ENCODE assay signal across 10 mouse cellular contexts in genomic region chr8:34326614-34326965, GRCm38 (mm10).
DNase-seq lines count a peak whose midpoint lies in the region; ATAC-seq and TF ChIP-seq lines count a peak whose summit lies in the region.
"Had no signal": no experiment of that assay in that cellular context is flagged by ENCODE, and none has a peak within 500 bp of the region (broad histone marks: within the 10 kb centered on the region; RNA-seq: fewer than 3 reads in every experiment).

No protein-coding gene starts in this region.

- no peak overlapping the region for H3K27ac ChIP-seq in heart, postnatal 0 days (ENCODE audit: low read depth)
- H3K27ac ChIP-seq in embryonic facial prominence, embryonic 11.5 days (replicated peaks; ENCODE audit: low read depth, low read length), result no peak overlapping the region
- H3K27ac ChIP-seq in hindbrain, embryonic 12.5 days, result peak overlapping the region; percentile 90
- peak overlapping the region; percentile 84 for H3K27ac ChIP-seq in midbrain, embryonic 12.5 days (replicated peaks)

- no peaks in the 10 kb centered on the region for H3K4me1 ChIP-seq in heart, postnatal 0 days (ENCODE audit: control insufficient read depth, insufficient read depth)
- no peaks in the 10 kb centered on the region for H3K4me1 ChIP-seq in embryonic facial prominence, embryonic 11.5 days (ENCODE audit: control insufficient read depth, insufficient read depth, low read length)
- H3K4me1 ChIP-seq in hindbrain, embryonic 12.5 days, result peaks cover 39% of the 10 kb centered on the region
- peaks cover 39% of the 10 kb centered on the region for H3K4me1 ChIP-seq in midbrain, embryonic 12.5 days

- H3K4me3 ChIP-seq in heart, postnatal 0 days (ENCODE audit: low read depth, low read length), result no peak overlapping the region
- H3K4me3 ChIP-seq in embryonic facial prominence, embryonic 11.5 days (ENCODE audit: low read depth, low read length), result peak overlapping the region; percentile 28
- peak overlapping the region; percentile 24 for H3K4me3 ChIP-seq in hindbrain, embryonic 12.5 days
- H3K4me3 ChIP-seq in midbrain, embryonic 12.5 days, result peak overlapping the region; percentile 34

- peak overlapping the region; percentile 22; the same call in 1 of the 2 replicates for H3K4me2 ChIP-seq in heart, postnatal 0 days (ENCODE audit: low read depth, low read length)
- peak overlapping the region; percentile 69 for H3K4me2 ChIP-seq in embryonic facial prominence, embryonic 11.5 days (ENCODE audit: low read depth, low read length)
- peak overlapping the region; percentile 59 for H3K4me2 ChIP-seq in hindbrain, embryonic 12.5 days (replicated peaks)
- H3K4me2 ChIP-seq in midbrain, embryonic 12.5 days (replicated peaks), result peak overlapping the region; percentile 62

- intact Hi-C loops in heart, postnatal 25 days (cut with DNase I), result no loop called here

- TF ChIP-seq CTCF in heart, postnatal 0 days (IDR thresholded peaks at IDR 0.05; ENCODE audit: low read depth), result no peak

- DNase-seq in heart, postnatal 0 days (ENCODE audit: low spot score), result no peak
- no peak for DNase-seq in heart, postnatal 25 days (ENCODE audit: low spot score)
- DNase-seq in embryonic facial prominence, embryonic 11.5 days (ENCODE audit: low spot score), result no peak
- no peak for DNase-seq in ovary, postnatal 14 days (ENCODE audit: low spot score)
- DNase-seq: adrenal gland, adult 2 months had no signal

- 11% methylated on average over 15 of the region's 15 CpGs for WGBS in heart, postnatal 0 days
- WGBS in embryonic facial prominence, embryonic 11.5 days, result 9% methylated on average over 15 of the region's 15 CpGs
- WGBS in hindbrain, embryonic 12.5 days, result 6% methylated on average over 15 of the region's 15 CpGs
- 6% methylated on average over 15 of the region's 15 CpGs for WGBS in midbrain, embryonic 12.5 days

- no peak for ATAC-seq in heart, postnatal 0 days (ENCODE audit: insufficient read depth, low read depth)
- no peak for ATAC-seq in embryonic facial prominence, embryonic 11.5 days (replicated peaks; ENCODE audit: insufficient number of reproducible peaks, low FRiP score, low TSS enrichment, low read depth)
- ATAC-seq in hindbrain, embryonic 12.5 days (ENCODE audit: low FRiP score), result peak; percentile 30; the same call in 1 of the 2 replicates
- ATAC-seq in midbrain, embryonic 12.5 days (ENCODE audit: low FRiP score, low read depth), result peak; percentile 13
- ATAC-seq in erythroblast, adult 5-6 weeks (replicated peaks; ENCODE audit: low FRiP score, poor library complexity, severe bottlenecking), result no peak
- no peak for ATAC-seq in granulocyte monocyte progenitor cell, adult 5-6 weeks (replicated peaks; ENCODE audit: poor library complexity, severe bottlenecking)
- ATAC-seq: inflammation-experienced regulatory T-cells, adult 6 months had no signal

- H3K9ac ChIP-seq in heart, postnatal 0 days (replicated peaks; ENCODE audit: low read depth, low read length), result no peak overlapping the region
- H3K9ac ChIP-seq in embryonic facial prominence, embryonic 11.5 days (replicated peaks; ENCODE audit: low read length), result peak overlapping the region; percentile 43; the same call in 1 of the 2 replicates
- H3K9ac ChIP-seq in hindbrain, embryonic 12.5 days, result peak overlapping the region; percentile 50; the same call in 1 of the 2 replicates
- peak overlapping the region; percentile 21; the same call in 1 of the 2 replicates for H3K9ac ChIP-seq in midbrain, embryonic 12.5 days (replicated peaks)

- no peaks in the 10 kb centered on the region for H3K36me3 ChIP-seq in heart, postnatal 0 days (replicated peaks; ENCODE audit: control insufficient read depth, insufficient read depth, low read length)
- no peaks in the 10 kb centered on the region for H3K36me3 ChIP-seq in embryonic facial prominence, embryonic 11.5 days (replicated peaks; ENCODE audit: control insufficient read depth, insufficient read depth, low read depth, low read length)
- no peaks in the 10 kb centered on the region for H3K36me3 ChIP-seq in hindbrain, embryonic 12.5 days
- no peaks in the 10 kb centered on the region for H3K36me3 ChIP-seq in midbrain, embryonic 12.5 days

- peaks cover 18% of the 10 kb centered on the region; the same call in 1 of the 2 replicates for H3K27me3 ChIP-seq in heart, postnatal 0 days (ENCODE audit: control insufficient read depth, insufficient read depth, low read length)
- H3K27me3 ChIP-seq in embryonic facial prominence, embryonic 11.5 days (ENCODE audit: control insufficient read depth, insufficient read depth, low read length), result no peaks in the 10 kb centered on the region; the same call in 1 of the 2 replicates
- H3K27me3 ChIP-seq in hindbrain, embryonic 12.5 days, result peaks cover 6% of the 10 kb centered on the region; the same call in 1 of the 2 replicates
- H3K27me3 ChIP-seq in midbrain, embryonic 12.5 days, result peaks cover 23% of the 10 kb centered on the region

- no peak for TF ChIP-seq EP300 in heart, postnatal 0 days (IDR thresholded peaks at IDR 0.05; ENCODE audit: low read depth)

- no peaks in the 10 kb centered on the region for H3K9me3 ChIP-seq in heart, postnatal 0 days (replicated peaks; ENCODE audit: control insufficient read depth, low read length)
- H3K9me3 ChIP-seq in embryonic facial prominence, embryonic 11.5 days (replicated peaks; ENCODE audit: control insufficient read depth, low read length), result no peaks in the 10 kb centered on the region
- no peaks in the 10 kb centered on the region for H3K9me3 ChIP-seq in hindbrain, embryonic 12.5 days (replicated peaks)
- no peaks in the 10 kb centered on the region for H3K9me3 ChIP-seq in midbrain, embryonic 12.5 days

Comparison
In these comparisons a context has a peak if more than half of its experiments do, and no peak if none do; other contexts are left out.
1. ATAC-seq: peak in hindbrain, embryonic 12.5 days (single experiment) and midbrain, embryonic 12.5 days (single experiment); none in heart, postnatal 0 days (single experiment), embryonic facial prominence, embryonic 11.5 days (single experiment), erythroblast, adult 5-6 weeks (single experiment) and granulocyte monocyte progenitor cell, adult 5-6 weeks (single experiment).
2. H3K27ac ChIP-seq: peak in hindbrain, embryonic 12.5 days (single experiment) and midbrain, embryonic 12.5 days (single experiment); none in heart, postnatal 0 days (single experiment) and embryonic facial prominence, embryonic 11.5 days (single experiment).
3. Peak in every context shown above with its lines, with median percentiles within 50 percentile points of each other: H3K4me2 ChIP-seq.